Mouse (Mus musculus) midbrain, embryonic 13.5 days (tissue): ENCODE data around the gene Polq. TPM values are rescaled to one million over a fixed set of nuclear protein-coding genes. Genes with fewer than 3 reads are reported as not detected.
"Not testable (repeated sequence)": the region's sequence is repeated elsewhere in the genome, so short reads cannot be mapped to it uniquely, and the experiment has no call there.

Experiments
- ATAC-seq: fragments of 200-750 bp; cut with Nextera tagmentation; 2 replicates; pipeline ENCODE4 v1.8.0; 2017; ENCODE audit warnings: mild to moderate bottlenecking, moderate TSS enrichment, moderate library complexity
- H3K27ac ChIP-seq: fragments of 300-500 bp; sonication (generic); 2 replicates; pipeline ENCODE4 v1.5.1; 2015; ENCODE audit warnings: inconsistent platforms, mild to moderate bottlenecking, moderate library complexity
- H3K27me3 ChIP-seq: fragments of 300-500 bp; sonication (generic); 2 replicates; pipeline ENCODE4 v1.6.1; 2015; ENCODE audit warnings: mild to moderate bottlenecking, inconsistent platforms
- H3K36me3 ChIP-seq: fragments of 300-500 bp; sonication (generic); 2 replicates; pipeline ENCODE4 v1.6.1; 2015; ENCODE audit warnings: mild to moderate bottlenecking, inconsistent platforms
- H3K4me1 ChIP-seq: fragments of 300-500 bp; sonication (generic); replicated peaks from 2 replicates; pipeline ENCODE4 v1.6.1; 2015; ENCODE audit warnings: inconsistent platforms
- H3K4me2 ChIP-seq: fragments of 300-500 bp; sonication (generic); replicated peaks from 2 replicates; pipeline ENCODE4 v1.6.1; 2015; ENCODE audit warnings: moderate library complexity, mild to moderate bottlenecking, inconsistent platforms
- H3K4me3 ChIP-seq: fragments of 300-500 bp; sonication (generic); replicated peaks from 2 replicates; pipeline ENCODE4 v1.5.1; 2015; ENCODE audit warnings: mild to moderate bottlenecking, inconsistent platforms
- H3K9ac ChIP-seq: fragments of 300-500 bp; sonication (generic); replicated peaks from 2 replicates; pipeline ENCODE4 v1.6.1; 2015; ENCODE audit warnings: mild to moderate bottlenecking, inconsistent platforms
- H3K9me3 ChIP-seq: fragments of 300-500 bp; sonication (generic); 2 replicates; pipeline ENCODE4 v1.6.1; 2016; ENCODE audit warnings: mild to moderate bottlenecking, inconsistent platforms
- WGBS: fragments of 180-500 bp; shearing (Covaris S2); methylation state at CpG from one replicate; pipeline ENCODE4 v1.1.7; 2015; 5-methylcytosine and 5-hydroxymethylcytosine counted together
- polyA plus RNA-seq: library from polyadenylated mRNA; unstranded; fragments of >200 nt; fragmentation: Nextera tagmentation; extraction: Ambion mirVana; gene quantifications from 2 replicates; pipeline ENCODE4 v1.2.1, GENCODE M21; 2015

The Polq gene
- polyA plus RNA-seq, 1 experiment from 2014 or later, result 4.7 TPM

GRCm38 (mm10) chr16:37125190-37125589 is 113.6 kb downstream of the Polq start:
- not testable (repeated sequence) for H3K4me3 ChIP-seq, H3K4me1 ChIP-seq, H3K36me3 ChIP-seq, H3K9me3 ChIP-seq, H3K27ac ChIP-seq, H3K27me3 ChIP-seq, ATAC-seq, H3K9ac ChIP-seq, H3K4me2 ChIP-seq
- WGBS, result 92% methylated on average over 1 of the region's 1 CpGs

Other genes starting within 250 kb of the Polq start
- gene Slc15a2, start 226.8 kb upstream of the Polq start, polyA plus RNA-seq, result 6.0 and 7.0 TPM in 2 replicates
- gene Iqcb1, start 183.4 kb upstream of the Polq start, polyA plus RNA-seq, result 64.3 and 72.5 TPM in 2 replicates
- 0.73 and 0.89 TPM in 2 replicates for gene Eaf2, start 136.8 kb upstream of the Polq start, polyA plus RNA-seq
- 91.6 and 97.5 TPM in 2 replicates for gene Golgb1, start 136.6 kb upstream of the Polq start, polyA plus RNA-seq
- gene Hcls1, start 76.8 kb upstream of the Polq start, polyA plus RNA-seq, result 1.4 and 1.8 TPM in 2 replicates
- gene Fbxo40, start 21.3 kb upstream of the Polq start, polyA plus RNA-seq, result not detected in 2 replicates